Mouse (Mus musculus): Measurements from ENCODE around the gene Anks6.
"Not testable (repeated sequence)": the region's sequence is repeated elsewhere in the genome, so short reads cannot be mapped to it uniquely, and the experiment has no call there.

The Anks6 gene

DNA sequence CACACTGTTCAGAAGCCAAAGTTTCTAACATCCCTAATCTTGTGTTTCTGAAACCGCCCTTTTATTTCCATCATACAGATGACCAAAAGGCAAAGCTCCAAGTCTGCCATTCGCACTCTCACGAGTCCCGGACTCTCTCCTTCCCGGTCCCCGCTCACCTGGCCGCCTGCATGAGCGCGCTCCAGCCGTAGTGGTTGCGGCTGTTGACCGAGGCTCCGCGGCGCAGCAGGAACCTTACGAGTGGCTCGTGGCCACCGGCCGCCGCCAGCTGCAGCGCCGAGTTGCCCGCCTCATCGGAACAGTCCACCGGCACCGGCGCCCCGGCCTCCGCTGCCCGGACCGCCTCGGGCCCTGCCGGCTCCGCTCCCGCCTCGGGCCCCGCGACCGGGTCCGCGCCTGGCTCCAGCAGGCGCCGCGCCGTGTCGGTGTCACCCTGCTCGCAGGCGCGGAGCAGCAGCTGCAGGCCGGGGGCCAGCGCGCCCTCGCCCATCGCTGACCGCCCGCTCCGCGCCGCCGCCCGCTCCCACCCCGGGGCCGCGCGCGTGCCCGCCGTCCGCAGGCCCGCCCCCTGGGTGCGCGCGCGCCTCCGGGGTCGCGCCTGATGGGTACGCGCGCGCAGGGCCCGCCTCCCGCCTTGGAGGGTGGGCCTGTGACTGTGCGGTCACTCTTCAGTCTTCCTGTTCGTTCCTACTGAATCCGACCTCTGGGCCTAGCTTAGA lies at the start of gene Anks6:
TSS of gene Anks6 (minus strand) at position 637 of the 719 bp plus-strand sequence.
- peak; percentile 40 for DNase-seq

DNA sequence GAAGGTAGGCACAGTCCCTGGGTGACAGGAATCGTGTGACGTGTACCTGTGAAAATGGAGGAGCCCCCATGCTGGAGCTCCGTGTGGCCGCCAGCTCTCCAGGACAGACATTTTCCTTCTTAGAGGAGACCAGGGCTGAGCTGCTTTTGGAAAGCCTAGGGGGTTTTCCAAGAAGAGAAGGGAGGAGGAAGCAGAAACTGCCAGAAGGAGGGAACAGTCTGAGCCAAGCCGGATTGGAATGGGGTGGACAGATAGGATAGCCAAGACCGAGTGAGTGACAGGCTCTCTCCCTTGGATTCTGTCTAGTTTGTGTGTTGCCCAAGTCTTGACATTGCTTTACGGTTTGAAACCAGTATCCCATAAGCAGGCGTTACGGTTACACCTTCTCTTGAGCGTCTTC lies 46.3 kb upstream of the Anks6 start:
- no peak for DNase-seq

DNA sequence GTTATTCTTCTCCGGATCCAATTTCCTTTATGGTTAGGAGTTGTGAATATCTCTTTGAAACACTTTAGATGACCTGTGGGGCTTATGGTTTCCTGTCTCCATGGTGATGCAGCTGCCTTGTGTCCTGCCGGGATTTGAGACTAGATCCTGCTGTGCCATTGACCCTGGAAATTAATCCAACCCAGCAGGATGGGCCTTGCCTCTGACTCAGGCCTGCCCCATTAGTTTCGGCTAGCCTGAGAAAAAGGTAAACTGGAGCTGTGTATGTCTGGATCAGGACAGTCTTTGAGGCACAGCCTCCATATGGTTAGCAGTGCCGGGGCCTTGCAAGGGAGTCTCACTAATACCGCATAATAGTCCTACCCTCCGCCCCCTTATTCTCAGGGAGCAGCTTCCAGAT lies 36.4 kb upstream of the Anks6 start:
- DNase-seq = no peak

DNA sequence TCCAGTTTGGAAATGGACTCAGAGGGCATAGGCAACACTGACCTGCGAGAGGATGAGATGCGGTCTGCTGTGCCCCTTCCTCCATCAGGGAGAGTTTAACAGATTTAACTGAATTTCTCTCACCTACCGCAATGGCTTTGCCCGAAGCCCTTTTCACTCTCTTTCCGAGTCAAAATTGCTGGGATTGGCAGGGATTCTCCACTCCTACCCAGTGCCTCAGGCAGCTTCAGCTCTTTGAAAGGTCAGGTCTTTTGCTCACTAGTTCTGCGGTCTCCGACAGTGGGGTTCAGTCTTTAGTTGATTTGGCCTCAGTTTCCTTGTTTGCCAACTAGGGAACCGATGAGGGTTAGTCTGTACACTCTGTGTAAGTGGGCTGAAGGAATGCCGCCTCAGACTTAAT lies 35.9 kb upstream of the Anks6 start:
- DNase-seq = no peak

DNA sequence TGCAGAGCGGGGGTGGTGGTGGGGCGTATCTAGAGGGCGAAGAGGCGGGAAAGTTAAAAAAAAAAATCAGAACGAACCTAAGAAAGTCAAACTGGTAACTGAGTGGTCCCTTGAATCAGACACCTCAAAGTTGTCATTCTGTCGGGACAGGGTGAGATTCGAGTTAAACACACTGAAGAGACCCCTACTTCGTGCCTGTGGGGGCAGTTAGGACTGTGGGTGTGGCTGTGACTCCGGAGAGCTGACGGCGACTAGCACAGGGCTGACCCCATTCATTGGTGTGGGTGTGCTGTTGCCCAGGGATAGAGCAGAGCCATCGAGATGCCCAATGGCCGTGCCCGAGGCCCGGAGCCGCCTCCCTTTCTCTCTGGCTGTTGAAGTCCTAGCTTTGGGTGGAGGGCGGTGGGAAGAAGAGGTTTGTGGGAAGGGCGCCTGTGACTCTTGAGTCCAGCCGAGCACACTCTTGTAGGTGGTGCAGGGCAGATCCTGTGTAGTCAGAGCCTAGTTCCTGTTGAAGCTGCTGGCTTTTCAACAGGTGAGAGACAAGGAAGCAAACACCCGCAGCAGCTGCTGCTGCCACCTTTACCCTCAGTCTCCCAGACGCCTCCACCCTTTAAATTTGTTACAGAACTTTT lies 35.3 kb upstream of the Anks6 start:
- DNase-seq = peak; percentile 34

DNA sequence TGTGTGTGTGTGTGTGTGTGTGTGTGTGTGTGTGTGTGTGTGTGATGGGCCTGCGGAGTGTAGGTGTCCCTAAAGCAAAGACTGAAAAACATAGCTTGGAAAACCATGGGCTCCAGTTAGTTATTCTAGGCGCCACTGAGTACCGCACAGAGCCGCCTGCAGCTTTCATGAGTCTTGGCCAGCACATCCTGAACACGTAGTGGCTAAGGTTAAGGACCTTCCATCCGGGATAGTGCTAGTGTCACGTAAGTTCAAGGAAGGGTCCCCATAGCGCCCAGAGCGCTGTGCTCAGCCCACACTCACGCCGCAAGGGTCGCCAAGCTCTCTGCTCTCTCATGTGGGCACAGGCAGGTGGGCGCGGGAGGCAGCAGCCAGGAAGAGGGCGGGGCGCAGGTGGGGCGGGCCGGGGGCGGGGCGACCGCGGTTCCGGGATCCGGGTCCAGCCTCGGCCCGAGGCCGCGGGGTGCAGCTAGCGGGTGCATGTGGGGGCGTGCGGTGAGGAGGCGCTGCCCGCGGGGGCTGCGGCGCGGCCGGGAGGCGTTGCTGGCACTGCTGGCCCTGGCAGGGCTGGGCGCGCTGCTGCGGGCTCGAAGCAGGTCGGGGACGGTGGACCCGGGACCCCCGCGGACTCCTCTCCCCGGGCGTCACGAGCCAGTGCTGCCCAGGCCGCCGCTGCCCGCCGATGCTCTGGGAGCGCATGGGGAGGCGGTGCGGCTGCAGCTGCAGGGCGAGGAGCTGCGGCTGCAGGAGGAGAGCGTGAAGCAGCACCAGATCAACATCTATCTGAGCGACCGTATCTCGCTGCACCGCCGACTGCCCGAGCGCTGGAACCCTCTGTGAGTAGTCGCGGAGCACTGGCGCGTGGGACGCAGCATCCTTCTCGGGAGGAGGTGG lies 34.5 kb upstream of the Anks6 start, which contains the start of gene Galnt12:
TSS of gene Galnt12 (plus strand) at position 417 of the 894 bp plus-strand sequence.
- DNase-seq = peak; percentile 76

DNA sequence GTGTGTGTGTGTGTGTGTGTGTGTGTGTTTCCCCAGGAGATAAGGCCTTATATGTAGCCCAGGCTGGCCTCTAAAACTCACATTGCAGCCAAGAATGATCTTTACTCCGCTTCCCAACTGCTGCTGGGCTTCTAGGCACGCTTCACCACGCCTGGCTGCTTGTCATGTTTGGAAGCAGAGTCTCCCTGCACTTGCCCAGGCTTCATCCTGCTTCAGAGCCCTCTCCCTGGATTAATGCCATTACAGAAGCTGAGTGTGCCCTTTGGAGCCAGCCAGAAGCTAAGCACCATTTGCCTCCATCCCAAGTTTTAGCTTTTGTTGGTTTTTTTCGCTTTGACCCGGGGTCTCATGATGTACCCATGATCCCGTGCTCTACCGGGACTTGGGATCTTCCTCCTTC lies 31.4 kb upstream of the Anks6 start:
- DNase-seq = no peak

DNA sequence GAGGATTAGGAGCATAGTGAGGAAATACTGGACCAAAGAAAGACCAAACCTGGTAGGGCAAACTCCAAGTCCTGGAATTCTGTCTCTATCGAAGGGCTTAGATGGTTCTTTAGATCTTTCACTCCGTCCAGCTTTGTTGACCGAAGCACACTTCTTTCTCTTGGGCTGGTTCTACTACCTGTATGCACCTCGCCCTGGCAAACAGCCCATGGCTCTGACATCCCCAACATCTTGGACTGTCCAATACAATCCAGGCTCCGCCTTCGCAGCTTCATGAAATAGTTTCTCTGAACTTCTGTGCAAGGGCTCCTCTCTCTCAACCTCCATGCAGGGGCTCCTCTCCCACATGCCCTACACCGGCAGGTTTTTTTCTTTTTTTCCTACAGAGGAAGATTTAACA lies 26.6 kb upstream of the Anks6 start:
- no peak for DNase-seq

DNA sequence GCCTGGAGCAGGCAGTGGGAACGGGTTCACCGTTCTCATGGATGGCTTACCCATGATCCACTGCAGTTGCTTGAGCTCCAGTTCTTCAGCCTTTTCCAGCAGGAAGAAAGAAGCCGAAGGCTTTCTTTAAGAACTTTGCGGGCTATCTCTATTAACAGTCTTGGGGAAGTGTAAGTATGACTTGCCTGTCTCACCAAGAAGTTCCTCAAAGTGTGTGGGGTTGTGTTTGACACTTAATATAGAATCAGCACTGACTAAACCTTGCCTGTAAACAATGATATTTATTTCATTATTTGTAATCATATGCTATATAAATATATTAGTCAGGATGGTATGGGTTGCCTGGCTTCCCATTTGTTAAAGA lies 23.4 kb upstream of the Anks6 start:
- no peak for DNase-seq

DNA sequence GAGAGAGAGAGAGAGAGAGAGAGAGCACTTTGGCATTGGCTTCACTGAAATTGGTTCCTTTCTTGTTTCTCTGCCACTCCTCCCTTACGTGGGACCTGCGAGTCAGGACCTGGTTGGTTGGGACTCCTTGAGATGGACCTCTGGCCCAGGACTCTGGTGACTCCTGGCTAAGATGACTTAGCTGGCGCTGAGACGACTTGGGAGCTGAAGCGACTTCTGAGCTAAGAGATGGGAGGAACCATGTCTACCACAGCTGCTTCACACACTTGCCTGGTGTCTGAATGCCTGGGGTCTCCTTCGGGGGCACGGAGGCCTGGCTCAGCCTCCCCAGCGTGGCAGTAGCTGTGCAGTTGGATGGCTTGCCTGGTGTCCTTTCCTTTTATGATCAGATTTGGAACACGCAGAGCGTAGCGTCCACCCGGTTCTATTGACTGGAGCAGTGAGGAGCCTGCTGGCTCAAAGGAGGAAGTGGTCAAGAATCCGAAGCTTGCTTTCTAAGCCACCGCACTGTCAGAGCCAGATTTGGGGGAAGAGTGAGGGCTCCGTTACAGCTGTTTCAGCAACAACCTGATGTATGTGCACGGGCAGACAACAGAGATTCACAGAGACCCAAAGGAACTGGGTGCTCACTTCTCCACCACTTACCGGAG lies 22.9 kb upstream of the Anks6 start:
- no peak for DNase-seq

DNA sequence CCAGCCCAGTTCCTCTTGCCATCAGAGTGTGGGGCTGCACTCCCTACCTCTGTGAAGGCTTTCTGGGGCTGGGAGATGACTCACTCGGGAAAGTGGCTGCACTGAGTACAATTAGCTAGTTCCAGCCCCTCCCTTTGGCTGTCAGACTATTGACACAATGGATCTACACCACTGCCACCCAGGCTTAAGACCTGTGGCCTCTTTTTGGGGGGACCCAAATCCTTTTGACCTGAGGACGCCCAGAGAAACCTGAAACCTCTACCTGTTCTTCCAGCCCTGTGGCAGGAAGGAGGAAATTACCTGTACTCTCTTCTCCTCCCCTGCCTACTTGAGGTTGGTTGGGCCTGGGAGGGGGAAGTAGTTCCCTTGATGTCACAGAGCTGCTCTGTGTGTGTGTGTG lies 17.8 kb upstream of the Anks6 start:
- no peak for DNase-seq

DNA sequence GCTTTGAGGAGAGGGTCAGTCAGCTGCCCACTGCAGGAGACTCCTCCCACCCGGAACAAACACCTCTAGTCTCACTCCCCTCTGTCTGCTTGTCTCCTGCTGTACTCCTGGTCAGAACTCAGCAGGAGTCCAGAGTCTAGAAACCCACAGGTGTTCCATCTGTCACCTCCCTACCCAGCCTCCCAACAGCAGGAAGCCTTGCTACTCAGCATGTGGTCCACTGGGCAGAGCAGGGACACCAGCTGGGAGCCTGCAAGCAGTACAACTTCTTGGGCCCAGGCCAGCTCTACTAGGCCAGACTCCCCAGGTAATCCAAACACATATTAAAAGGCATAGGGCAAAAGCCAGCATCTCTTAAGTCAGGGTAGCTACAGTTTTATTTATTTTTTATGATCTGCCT lies 3.7 kb upstream of the Anks6 start:
- DNase-seq = no peak

DNA sequence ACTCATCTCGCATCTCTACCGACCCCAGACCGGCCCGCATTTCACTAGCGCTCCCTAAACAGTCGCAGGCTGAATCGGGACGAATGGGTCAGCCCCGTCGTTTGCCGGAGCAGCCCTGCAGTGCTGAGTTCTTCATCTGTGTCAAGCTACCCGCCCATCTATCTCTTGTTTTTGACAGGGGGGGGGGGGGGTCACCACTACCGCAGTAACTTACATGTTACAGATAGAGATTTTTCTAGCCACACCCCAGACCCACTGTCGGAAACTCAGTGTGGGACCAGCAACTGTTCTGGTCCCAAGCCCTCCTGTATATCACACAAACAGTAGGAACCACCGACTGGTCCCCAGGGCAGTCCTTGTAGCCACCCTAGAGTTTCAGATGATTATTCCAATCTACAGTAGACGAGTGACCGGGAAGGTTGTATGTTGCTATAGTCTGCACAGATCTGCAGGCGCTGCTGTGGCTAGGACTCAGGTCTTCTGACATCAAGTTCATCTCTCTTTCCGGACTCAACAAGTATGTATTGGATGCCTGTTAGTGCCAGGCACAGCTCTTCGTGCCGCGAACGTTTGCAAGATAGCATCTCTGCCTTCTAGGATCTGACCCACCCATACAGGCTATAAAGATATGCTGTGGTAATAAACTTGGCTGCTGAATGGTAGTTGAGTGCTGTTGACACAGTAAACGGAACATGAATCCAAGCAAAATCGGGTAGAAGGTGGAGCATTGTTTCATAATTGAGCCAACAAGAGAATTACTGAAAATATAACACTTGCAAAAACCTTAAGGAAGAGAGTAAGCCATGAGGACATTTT lies 491 bp upstream of the Anks6 start:
- no peak for DNase-seq

DNA sequence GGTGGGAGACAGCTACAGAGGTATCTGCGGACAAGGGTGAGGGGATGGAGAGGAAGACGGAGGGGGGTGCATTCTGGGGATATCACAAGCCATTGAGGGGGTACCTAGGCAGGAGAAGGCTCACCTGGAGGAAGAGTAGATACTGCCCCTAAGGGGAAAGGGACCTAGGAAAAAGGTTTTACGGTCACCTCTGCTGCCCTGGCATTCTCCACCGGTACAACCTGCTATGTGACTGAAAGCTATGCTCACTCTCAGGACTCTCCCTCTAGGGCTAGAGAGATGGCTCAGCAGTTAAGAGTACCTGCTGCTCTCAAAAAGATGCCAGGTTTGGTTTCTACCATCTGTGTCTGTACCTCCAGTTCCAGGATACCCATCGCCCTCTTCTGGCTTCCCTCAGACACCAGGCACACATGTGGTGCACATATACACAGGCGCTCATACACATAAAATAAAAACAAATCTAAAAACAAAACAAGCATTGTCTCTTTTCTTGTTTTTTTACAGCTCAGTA lies 1.6 kb downstream of the Anks6 start:
- DNase-seq = no peak

DNA sequence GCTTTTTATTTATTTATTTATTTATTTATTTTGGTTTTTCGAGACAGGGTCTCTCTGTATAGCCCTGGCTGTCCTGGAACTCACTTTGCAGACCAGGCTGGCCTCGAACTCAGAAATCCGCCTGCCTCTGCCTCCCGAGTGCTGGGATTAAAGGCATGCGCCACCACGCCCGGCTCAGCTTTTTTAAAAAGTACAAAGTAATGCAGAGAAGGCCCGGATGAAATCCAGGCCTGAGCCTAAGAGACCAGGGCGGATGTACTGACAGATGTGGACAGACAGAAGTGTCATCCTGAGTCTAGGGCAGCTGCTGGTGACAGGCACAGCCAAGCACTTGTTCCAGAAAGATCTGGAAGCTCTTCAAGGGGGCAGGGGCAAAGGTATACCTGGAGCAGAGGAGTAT lies 2.1 kb downstream of the Anks6 start:
- DNase-seq = not testable (repeated sequence)

DNA sequence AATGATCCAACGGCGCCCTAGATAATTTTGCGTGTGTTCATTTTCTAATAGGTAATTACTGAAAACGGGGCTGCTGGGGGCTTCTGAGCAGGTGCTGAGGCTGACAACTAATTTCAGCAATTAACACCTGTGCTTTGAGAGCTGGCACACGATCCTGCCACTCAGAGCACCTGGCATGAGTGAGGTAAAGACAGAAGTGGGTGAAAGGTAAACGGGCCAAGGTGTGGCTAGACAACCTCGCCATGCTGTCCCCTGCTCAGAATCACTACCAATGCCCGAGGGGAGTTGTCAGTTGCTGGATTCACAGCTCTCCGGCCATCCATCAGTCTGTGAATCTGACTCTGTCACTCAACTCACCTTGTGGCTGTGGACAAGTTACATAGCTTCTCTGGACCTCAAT lies 5.3 kb downstream of the Anks6 start:
- DNase-seq = no peak

DNA sequence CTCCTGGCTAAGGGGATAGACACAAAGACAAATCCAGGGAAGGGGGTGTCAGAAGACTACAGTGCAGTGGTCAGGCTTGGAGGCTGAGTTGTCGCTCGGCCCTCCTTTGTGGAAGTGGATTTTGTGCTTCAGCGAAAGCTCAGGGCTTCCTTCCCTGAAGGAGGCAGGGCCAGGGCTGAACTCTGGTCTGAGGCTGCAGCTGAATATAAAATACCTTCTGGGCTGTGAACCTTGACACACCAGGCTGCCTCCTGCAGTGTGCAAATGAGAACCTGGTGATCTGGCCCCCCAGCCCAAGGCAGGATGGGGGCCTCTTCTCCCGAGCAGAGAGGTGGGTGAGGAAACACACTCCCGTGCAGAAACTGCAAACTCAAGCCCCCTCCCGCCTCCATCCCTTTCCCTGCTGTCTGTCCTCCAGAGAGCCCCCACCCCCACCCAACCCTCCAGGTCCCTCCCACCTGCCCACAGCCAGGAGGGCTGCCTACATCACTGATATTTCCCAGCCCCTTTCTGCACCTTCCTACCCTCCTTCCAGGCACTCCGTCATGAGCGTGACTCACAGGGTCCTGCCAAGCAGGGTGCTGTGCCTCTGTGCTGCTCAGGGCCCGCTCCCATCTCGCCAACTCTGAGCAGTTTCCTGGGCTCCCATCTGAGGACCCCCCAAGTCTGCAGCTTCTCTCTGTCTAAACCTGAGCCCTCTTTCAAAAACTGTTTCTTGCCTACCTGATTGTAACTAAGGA lies 6.4 kb downstream of the Anks6 start:
- no peak for DNase-seq

DNA sequence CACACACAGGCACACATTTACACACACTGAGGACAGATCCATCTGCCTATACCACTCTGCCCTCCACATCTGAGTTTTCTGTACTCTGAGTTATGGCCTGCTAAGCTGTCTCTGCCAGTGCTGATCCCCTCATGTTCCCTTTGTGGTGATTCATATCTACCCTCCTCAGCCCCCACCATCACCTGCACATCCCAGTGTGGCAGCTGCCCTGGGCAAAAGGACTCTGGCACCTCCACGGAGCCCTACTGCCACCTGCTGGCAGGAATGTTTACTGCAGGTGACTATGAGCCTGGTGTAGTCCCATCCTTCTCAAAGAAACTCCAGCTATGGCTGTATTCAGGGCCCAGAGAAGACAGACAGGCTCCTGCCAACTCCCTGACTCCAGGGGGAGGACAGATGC lies 7.1 kb downstream of the Anks6 start:
- DNase-seq = peak; percentile 86

DNA sequence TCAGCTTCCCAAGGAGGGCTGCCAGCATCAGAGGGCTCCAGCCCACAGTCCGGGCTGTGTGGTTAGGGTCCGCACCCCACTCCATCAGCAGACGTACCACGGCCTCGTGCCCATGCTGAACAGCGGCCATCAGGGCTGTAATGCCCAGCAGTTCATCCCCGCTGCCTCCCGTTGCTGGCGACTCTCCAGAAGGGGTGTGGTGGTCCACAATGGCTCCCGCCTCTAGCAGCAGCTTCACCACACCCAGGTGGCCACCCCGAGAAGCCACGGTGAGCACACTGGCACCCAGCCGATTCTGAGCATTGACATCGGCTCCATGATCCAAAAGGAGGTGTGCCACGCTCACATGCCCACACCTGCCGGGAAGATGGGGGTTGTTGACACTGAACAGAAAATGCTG lies 8.0 kb downstream of the Anks6 start:
- DNase-seq = no peak

DNA sequence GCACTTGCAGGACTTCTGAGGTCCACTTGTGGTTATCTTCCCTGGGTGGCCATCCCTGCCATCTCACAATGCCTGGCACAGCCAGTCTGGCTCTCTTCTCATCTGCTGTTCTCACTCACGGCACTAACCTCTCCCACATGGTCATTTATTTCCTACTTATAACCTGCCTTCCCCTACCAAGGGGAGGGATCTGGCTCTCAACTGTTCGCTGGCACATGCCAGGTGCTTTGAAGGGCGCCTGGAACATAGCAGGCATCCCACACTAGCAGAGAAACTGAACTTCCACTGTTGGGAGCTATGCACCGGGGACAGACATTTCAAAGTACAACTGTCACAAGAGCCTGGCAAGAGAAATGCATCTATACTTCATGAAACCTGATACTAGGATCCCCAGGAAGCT lies 9.5 kb downstream of the Anks6 start:
- no peak for DNase-seq

DNA sequence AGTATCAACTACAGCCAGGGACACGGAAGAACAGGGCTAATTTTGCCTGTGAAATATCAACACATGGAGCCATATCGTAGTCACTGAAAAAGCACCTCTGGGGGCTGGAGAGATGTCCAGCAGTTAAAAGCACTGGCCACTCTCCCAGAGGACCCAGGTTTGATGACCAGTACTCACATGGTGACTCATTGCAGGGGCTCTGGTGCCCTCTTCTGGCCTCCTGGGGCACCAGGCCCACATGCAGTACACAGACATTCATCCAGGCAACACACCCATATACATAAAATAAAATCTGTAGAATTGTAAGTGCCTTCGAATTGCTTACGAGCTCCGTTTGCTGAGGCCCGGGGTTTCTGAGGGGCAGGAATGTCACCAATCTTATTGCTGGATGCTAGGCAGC lies 10.3 kb downstream of the Anks6 start:
- DNase-seq = no peak

DNA sequence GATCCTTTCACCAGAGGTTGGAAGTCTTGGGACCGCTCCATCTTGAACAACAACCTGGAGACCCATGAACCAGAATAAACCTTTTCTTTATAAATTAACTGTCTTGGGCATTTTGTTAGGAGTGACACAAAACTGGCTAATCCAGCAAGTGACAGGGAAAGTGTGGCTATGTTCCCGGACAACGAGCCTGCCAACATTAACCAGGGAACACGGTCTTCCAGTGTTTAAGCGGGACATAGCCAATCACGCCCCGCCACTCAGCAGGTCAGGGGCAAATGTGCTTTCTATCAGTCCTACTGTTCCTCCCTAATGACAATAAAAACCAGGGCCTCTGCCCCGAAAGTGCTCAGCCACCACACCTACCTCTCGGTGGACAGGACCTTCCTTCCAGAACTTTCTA lies 13.4 kb downstream of the Anks6 start:
- DNase-seq = no peak

Data from thymus, postnatal 14 days (tissue).